Mouse (Mus musculus): ENCODE data around the gene Pxn.

- TF ChIP-seq POLR2A (IDR thresholded peaks at IDR 0.05; ENCODE audit: insufficient read depth, low read length): no peak
- no peak for TF ChIP-seq CTCF (IDR thresholded peaks at IDR 0.05; ENCODE audit: low read depth, low read length)
Measured at GRCm38 (mm10) chr5:115591028-115591427, 84.6 kb downstream of the Pxn start.
